Mouse (Mus musculus) spleen, adult 2 months (tissue): ENCODE data around the gene Ciart. TPM values are rescaled to one million over a fixed set of nuclear protein-coding genes. Genes with fewer than 3 reads are reported as not detected.
A peak's percentile ranks its signal among the peaks of the same experiment; 100 is the strongest.
"Not testable (repeated sequence)": the region's sequence is repeated elsewhere in the genome, so short reads cannot be mapped to it uniquely, and the experiment has no call there.

Source experiments
- DNase-seq, 2 experiments: peaks; one replicate each; pipeline versions ENCODE4 v3.0.0 to v3.0.0-alpha.2; 2012 to 2021; ENCODE audit warnings: low spot score in 2 of 2, low read depth in 1 of 2
- H3K27ac ChIP-seq: fragments of 200-500 bp; 2 replicates; pipeline ENCODE4 v1.5.1; 2012; ENCODE audit warnings: low read length, inconsistent platforms; ENCODE audit not compliant: insufficient read depth
- H3K27me3 ChIP-seq: fragments of 200-500 bp; 2 replicates; pipeline ENCODE4 v1.6.1; 2012; ENCODE audit warnings: mild to moderate bottlenecking, moderate library complexity, low read length, inconsistent platforms; ENCODE audit not compliant: control insufficient read depth, insufficient read depth
- H3K36me3 ChIP-seq: fragments of 200-500 bp; 2 replicates; pipeline ENCODE4 v1.6.1; 2012; ENCODE audit warnings: mild to moderate bottlenecking, low read length, inconsistent platforms; ENCODE audit not compliant: control insufficient read depth, insufficient read depth
- H3K4me1 ChIP-seq: fragments of 200-500 bp; 2 replicates; pipeline ENCODE4 v1.6.1; 2011; ENCODE audit warnings: inconsistent platforms; ENCODE audit not compliant: control insufficient read depth, insufficient read depth, insufficient read length
- H3K4me3 ChIP-seq: fragments of 200-500 bp; 2 replicates; pipeline ENCODE4 v1.5.1; 2011; ENCODE audit warnings: mild to moderate bottlenecking, inconsistent platforms; ENCODE audit not compliant: insufficient read depth, insufficient read length; ENCODE audit errors: extremely low read depth
- CTCF ChIP-seq: fragments of 200-500 bp; IDR thresholded peaks from 2 replicates; pipeline ENCODE4 v1.5.1; 2011; ENCODE audit warnings: mild to moderate bottlenecking, inconsistent platforms; ENCODE audit not compliant: insufficient read depth, insufficient read length, insufficient replicate concordance; ENCODE audit errors: extremely low read depth
- POLR2A ChIP-seq: fragments of 200-500 bp; IDR thresholded peaks from 2 replicates; pipeline ENCODE4 v1.6.1; 2011; ENCODE audit warnings: low read depth, low read length, inconsistent platforms
- WGBS: fragments of 180-500 bp; shearing (Covaris S2); methylation state at CpG from one replicate; pipeline ENCODE4 v1.1.7; 2018; 5-methylcytosine and 5-hydroxymethylcytosine counted together
- polyA plus RNA-seq: library from polyadenylated mRNA; depleted of rRNA; stranded (reverse); fragments of >200 nt; gene quantifications from 2 replicates; pipeline ENCODE4 v1.2.3, GENCODE M21; 2012

Ciart gene
- polyA plus RNA-seq, 1 experiment, result 3.8 TPM

DNA sequence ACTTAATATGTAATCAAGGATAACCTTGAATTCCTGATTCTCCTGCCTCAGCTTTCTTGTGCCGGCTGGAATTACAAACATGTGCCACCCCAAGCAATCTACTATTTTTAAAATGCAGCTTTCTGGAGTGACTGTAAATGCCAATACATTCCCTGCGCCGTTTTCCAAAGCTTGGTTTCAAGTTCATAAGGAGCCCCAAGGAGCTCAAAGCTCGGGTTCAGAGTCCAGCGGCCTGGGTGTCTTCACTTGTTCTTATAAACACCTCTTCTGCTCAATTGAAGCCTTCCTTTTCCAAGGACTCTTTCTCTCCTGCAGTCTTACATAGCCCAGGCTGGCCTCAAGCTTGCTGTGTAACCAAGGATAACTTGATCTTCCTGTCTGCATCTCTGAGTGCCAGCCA lies 16.0 kb downstream of the Ciart start:
- Histone ChIP-seq H3K4me3 (no peak overlapping the region), H3K36me3 (peaks cover 24% of the 10 kb centered on the region), H3K4me1 (no peaks in the 10 kb centered on the region), H3K27ac (no peak overlapping the region), H3K27me3 (no peaks in the 10 kb centered on the region)
- TF ChIP-seq POLR2A (no peak), CTCF (no peak)
- WGBS, result 93% methylated on average over 5 of the region's 5 CpGs
- DNase-seq, result no peak

GRCm38 (mm10) chr3:95865571-95865970 lies 16.5 kb downstream of the Ciart start:
- no peak overlapping the region for H3K4me3 ChIP-seq
- TF ChIP-seq CTCF (no peak), POLR2A (no peak)
- DNase-seq, result no peak
- H3K27ac ChIP-seq, result no peak overlapping the region
- H3K4me1 ChIP-seq, result no peaks in the 10 kb centered on the region
- no peaks in the 10 kb centered on the region for H3K27me3 ChIP-seq
- WGBS, result 95% methylated on average over 20 of the region's 20 CpGs
- peaks cover 24% of the 10 kb centered on the region for H3K36me3 ChIP-seq

GRCm38 (mm10) chr3:95865050-95865449 lies 17.0 kb downstream of the Ciart start:
- Histone ChIP-seq H3K27me3 (no peaks in the 10 kb centered on the region), H3K4me1 (no peaks in the 10 kb centered on the region), H3K36me3 (peaks cover 24% of the 10 kb centered on the region), H3K4me3 (no peak overlapping the region), H3K27ac (no peak overlapping the region)
- 92% methylated on average over 5 of the region's 5 CpGs for WGBS
- DNase-seq, result no peak
- TF ChIP-seq CTCF (no peak), POLR2A (no peak)

DNA sequence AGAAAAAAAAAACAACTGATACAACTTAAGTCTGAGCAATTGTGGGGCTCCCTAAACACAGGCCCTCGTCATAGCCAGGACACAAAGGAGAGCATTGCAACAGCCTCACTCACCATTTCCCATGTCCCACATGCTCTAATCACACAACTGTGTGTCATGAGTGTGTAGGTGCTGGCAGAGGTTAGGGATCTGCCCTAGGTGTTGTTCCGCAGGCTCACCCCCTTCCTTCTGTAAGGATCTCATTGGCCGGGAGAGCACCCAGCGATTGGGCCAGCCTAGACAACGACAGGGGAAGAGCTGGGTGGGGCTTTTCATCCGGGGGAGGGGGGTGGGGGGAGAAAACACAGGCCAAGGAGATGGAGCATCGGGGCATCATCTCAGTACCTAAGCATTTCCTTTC lies 18.5 kb downstream of the Ciart start:
- WGBS, result 88% methylated on average over 7 of the region's 7 CpGs
- no peak for TF ChIP-seq POLR2A
- no peak for TF ChIP-seq CTCF
- DNase-seq, result no peak
- Histone ChIP-seq H3K4me1 (no peaks in the 10 kb centered on the region), H3K27ac (no peak overlapping the region), H3K27me3 (no peaks in the 10 kb centered on the region), H3K4me3 (no peak overlapping the region), H3K36me3 (peaks cover 20% of the 10 kb centered on the region)

DNA sequence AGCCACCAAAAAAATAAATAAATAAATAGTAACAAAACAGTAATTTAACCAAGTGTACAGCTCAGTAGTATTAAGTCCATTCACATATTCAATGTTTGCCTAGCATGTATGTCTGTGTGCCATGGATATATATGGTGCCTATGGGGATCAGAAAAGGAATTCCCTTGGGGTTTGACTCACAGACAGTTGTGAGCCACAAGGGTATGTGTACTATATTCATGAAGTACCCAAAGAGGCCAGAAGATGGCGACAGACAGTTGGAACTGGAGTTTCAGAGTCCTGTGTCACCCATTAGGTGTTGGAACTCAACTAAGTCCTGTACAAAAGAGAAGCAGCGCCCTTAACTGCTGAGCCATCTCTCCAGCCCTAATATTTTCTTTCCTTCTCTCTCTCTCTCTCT lies 20.3 kb downstream of the Ciart start:
- 39% methylated on average over 2 of the region's 2 CpGs for WGBS
- peak; percentile 59 to 73 for DNase-seq
- Histone ChIP-seq H3K27ac (no peak overlapping the region), H3K36me3 (peaks cover 14% of the 10 kb centered on the region), H3K27me3 (no peaks in the 10 kb centered on the region), H3K4me1 (no peaks in the 10 kb centered on the region), H3K4me3 (no peak overlapping the region)
- TF ChIP-seq POLR2A (no peak), CTCF (peak; percentile 31; the same call in 1 of the 2 replicates)

DNA sequence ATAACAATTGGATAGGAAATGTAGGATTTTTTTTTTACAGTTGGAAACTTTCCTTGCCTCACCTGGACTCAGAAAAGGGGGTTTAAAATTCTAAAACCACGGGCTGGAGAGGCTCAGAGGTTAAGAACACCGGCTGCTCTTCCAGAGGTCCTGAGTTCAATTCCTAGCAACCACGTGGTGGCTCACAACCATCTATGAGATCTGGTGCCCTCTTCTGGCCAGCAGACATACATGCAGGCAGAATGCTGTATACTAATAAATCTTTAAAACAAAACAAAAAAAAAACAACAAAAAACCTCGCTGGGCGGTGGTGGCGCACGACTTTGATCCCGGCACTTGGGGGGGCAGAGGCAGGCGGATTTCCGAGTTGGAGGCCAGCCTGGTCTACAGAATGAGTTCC lies 20.8 kb downstream of the Ciart start:
- no peak for DNase-seq
- Histone ChIP-seq H3K4me3 (no peak overlapping the region), H3K27ac (no peak overlapping the region), H3K27me3 (no peaks in the 10 kb centered on the region), H3K4me1 (no peaks in the 10 kb centered on the region), H3K36me3 (peaks cover 14% of the 10 kb centered on the region)
- WGBS, result 79% methylated on average over 10 of the region's 10 CpGs
- no peak for TF ChIP-seq CTCF
- no peak for TF ChIP-seq POLR2A

DNA sequence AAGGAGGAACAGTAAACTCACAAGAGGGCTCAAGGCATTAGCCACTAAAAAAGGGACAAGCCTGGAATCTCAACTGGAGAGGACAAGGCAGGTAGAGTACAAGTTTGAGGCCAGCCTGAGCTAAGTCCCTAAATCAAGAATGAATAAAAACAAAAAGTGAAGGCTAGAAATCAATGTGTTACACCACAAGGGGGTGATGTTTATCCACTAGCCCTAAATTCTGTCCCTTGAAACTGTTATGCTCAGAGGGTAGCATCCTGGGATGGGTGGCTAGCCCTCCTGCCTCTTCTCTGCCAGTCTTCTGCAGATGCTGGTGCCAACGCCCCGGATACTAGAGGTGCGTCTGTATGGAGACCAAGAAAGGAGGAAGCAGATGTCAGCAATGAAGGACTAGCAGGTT lies 21.7 kb downstream of the Ciart start:
- H3K4me1 ChIP-seq, result no peaks in the 10 kb centered on the region
- no peak overlapping the region for H3K4me3 ChIP-seq
- H3K27me3 ChIP-seq, result no peaks in the 10 kb centered on the region
- no peak overlapping the region for H3K27ac ChIP-seq
- TF ChIP-seq CTCF, result no peak
- no peak for TF ChIP-seq POLR2A
- WGBS, result 71% methylated on average over 3 of the region's 3 CpGs
- DNase-seq, result no peak
- peaks cover 12% of the 10 kb centered on the region for H3K36me3 ChIP-seq

DNA sequence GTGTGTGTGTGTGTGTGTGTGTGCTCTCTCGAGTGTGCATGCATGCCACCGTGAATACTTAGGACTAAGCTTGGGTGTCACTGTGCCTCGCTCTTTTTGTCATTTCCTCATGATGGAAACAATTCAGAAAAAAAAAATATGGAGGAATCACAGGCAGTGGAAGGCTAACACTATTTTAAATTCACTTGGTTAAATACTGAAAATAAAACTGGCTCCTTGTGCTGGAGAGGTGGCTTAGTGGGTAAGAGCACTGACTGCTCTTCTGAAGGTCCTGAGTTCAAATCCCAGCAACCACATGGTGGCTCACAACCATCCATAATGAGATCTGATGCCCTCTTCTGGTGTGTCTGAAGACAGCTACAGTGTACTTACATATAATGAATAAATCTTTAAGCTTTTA lies 23.8 kb downstream of the Ciart start:
- not testable (repeated sequence) for DNase-seq

GRCm38 (mm10) chr3:95857050-95857449 lies 25.0 kb downstream of the Ciart start:
- H3K27me3 ChIP-seq, result not testable (repeated sequence)

More for the DNA sequence above, 23.8 kb downstream of the Ciart start:
- not testable (repeated sequence) for H3K36me3 ChIP-seq, H3K4me3 ChIP-seq, H3K4me1 ChIP-seq, H3K27me3 ChIP-seq, H3K27ac ChIP-seq
- 87% methylated on average over 3 of the region's 3 CpGs for WGBS

More at GRCm38 (mm10) chr3:95857050-95857449, 25.0 kb downstream of the Ciart start:
- not testable (repeated sequence) for H3K27ac ChIP-seq, H3K36me3 ChIP-seq, H3K4me3 ChIP-seq, H3K4me1 ChIP-seq, DNase-seq
- WGBS, result 85% methylated on average over 1 of the region's 1 CpGs
